Mouse (Mus musculus) olfactory bulb, adult 2 months (tissue): ENCODE results near the gene Med15. TPM values are rescaled to one million over a fixed set of nuclear protein-coding genes. Genes with fewer than 3 reads are reported as not detected.

Experiments used
- H3K27ac ChIP-seq: fragments of 200-500 bp; 2 replicates; pipeline ENCODE4 v1.5.1; 2012; ENCODE audit warnings: low read depth, low read length; ENCODE audit not compliant: insufficient read depth
- H3K4me1 ChIP-seq: fragments of 200-500 bp; 2 replicates; pipeline ENCODE4 v1.6.1; 2012; ENCODE audit warnings: low read length; ENCODE audit not compliant: control insufficient read depth, insufficient read depth
- H3K4me3 ChIP-seq: fragments of 200-500 bp; 2 replicates; pipeline ENCODE4 v1.5.1; 2012; ENCODE audit warnings: mild to moderate bottlenecking, low read depth, low read length, moderate library complexity; ENCODE audit not compliant: insufficient read depth
- CTCF ChIP-seq: fragments of 200-500 bp; IDR thresholded peaks from 2 replicates; pipeline ENCODE4 v1.5.1; 2012; ENCODE audit warnings: low read depth, mild to moderate bottlenecking, low read length, moderate library complexity; ENCODE audit not compliant: insufficient read depth
- POLR2A ChIP-seq: fragments of 200-500 bp; IDR thresholded peaks from 2 replicates; pipeline ENCODE4 v1.6.1; 2012; ENCODE audit warnings: mild to moderate bottlenecking, low read depth, low read length, moderate library complexity; ENCODE audit not compliant: insufficient read depth
- WGBS: fragments of 180-500 bp; shearing (Covaris S2); methylation state at CpG from one replicate; pipeline ENCODE4 v1.1.7; 2018; 5-methylcytosine and 5-hydroxymethylcytosine counted together
- polyA plus RNA-seq: library from polyadenylated mRNA; stranded (reverse); fragments of >200 nt; gene quantifications from 2 replicates; pipeline ENCODE4 v1.2.4, GENCODE M21; 2012; ENCODE audit warnings: low replicate concordance; ENCODE audit not compliant: missing spikeins, insufficient read depth, insufficient read length

Gene Med15
- polyA plus RNA-seq, 1 experiment, result not detected

DNA sequence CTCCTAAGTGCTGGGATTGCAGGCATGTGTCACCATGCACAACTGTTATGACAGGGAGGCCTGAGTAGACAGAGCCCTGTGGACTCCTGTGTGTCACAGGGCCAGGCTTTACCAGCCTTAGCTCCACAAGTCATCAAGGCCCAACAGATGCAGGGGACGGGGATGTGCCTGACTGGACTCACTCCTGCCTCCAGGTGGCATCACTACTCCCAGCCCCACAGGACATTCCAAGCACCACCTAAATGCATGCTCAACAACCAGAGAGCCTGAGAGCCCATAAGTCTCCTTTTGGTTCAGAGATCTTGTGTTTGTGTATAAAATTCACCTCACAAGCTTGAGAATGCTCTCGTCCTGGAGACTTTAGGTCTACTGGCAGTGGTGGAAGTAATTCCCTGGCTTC lies 95.1 kb downstream of the Med15 start:
- no peak overlapping the region for H3K27ac ChIP-seq
- no peak overlapping the region for H3K4me3 ChIP-seq
- TF ChIP-seq CTCF, result no peak
- no peak for TF ChIP-seq POLR2A
- WGBS, result 92% methylated on average over 2 of the region's 2 CpGs
- peaks cover 7% of the 10 kb centered on the region; the same call in 1 of the 2 replicates for H3K4me1 ChIP-seq

DNA sequence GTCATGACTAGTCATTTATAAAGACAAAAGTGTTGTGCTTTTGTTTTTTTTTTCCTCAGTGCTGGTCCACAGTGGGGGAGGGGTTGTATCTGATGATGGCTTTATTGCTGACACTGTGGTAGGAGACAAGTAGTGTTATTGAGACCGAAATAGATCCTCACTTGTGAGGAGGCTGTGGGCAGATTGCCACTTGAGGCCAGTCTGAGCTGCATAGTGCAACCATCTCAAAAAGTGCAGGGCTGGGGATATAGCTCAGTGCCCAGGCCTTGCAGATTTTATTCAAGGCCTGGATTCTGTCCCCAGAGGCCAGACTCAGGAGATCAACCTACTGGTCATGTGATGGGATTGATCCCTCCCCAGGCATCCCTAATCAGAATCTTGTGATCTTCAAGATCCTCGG lies 95.8 kb downstream of the Med15 start:
- Histone ChIP-seq H3K4me1 (peaks cover 12% of the 10 kb centered on the region), H3K27ac (no peak overlapping the region), H3K4me3 (no peak overlapping the region)
- TF ChIP-seq CTCF (no peak), POLR2A (no peak)
- WGBS, result 92% methylated on average over 2 of the region's 2 CpGs

GRCm38 (mm10) chr16:17633481-17634181 lies 99.1 kb downstream of the Med15 start:
- WGBS, result 75% methylated on average over 8 of the region's 8 CpGs
- Histone ChIP-seq H3K4me3 (no peak overlapping the region), H3K4me1 (peaks cover 12% of the 10 kb centered on the region), H3K27ac (no peak overlapping the region)
- no peak for TF ChIP-seq POLR2A

DNA sequence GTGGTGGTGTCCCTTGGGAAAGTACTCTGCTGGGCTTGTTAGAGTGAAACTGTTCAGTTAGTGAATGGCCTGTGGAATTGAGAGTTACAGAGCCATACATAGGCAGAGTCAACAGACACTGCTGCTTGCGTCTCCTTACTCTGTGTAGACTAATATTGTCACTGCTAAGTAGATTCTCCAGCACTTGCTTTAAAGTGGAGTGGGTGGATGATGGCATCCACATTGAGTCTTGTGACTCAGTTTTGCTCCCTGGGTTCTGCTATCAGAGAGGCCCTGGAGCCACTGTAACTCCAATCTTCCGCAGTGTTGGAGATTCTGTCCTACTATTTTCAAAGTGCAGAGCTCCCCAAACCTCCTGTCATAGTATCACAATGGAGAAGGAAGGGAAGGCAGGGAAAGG lies 100.1 kb downstream of the Med15 start:
- no peak overlapping the region for H3K4me3 ChIP-seq
- peaks cover 12% of the 10 kb centered on the region for H3K4me1 ChIP-seq
- WGBS, result 58% methylated on average over 2 of the region's 2 CpGs
- TF ChIP-seq CTCF (no peak), POLR2A (no peak)
- no peak overlapping the region for H3K27ac ChIP-seq

GRCm38 (mm10) chr16:17626269-17626555 lies 106.5 kb downstream of the Med15 start:
- 93% methylated on average over 5 of the region's 5 CpGs for WGBS
- TF ChIP-seq CTCF (no peak), POLR2A (no peak)
- no peak overlapping the region for H3K27ac ChIP-seq
- H3K4me1 ChIP-seq, result no peaks in the 10 kb centered on the region
- no peak overlapping the region for H3K4me3 ChIP-seq

GRCm38 (mm10) chr16:17625488-17626268 lies 107.0 kb downstream of the Med15 start:
- H3K4me3 ChIP-seq, result no peak overlapping the region
- TF ChIP-seq CTCF (no peak), POLR2A (no peak)
- H3K27ac ChIP-seq, result no peak overlapping the region
- 67% methylated on average over 8 of the region's 8 CpGs for WGBS
- no peaks in the 10 kb centered on the region for H3K4me1 ChIP-seq

DNA sequence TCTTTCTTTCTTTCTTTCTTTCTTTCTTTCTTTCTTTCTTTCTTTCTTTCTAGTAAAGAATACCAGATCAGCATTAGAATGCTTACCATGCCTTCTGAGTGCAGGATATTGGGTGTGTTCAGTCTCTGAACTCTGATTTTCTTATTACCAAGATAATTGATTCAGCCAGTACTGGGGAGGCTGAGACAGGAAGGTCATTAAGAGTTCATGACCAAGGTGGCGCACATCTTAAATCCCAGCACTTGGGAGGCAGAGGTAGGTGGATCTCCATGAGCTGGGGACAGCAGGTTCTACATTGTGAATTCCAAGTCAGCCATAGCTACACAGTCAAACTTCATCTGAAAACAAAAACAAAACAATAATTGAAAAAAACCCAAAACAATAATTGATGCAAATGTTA lies 110.8 kb downstream of the Med15 start:
- H3K27ac ChIP-seq, result no peak overlapping the region
- H3K4me3 ChIP-seq, result no peak overlapping the region
- TF ChIP-seq CTCF (no peak), POLR2A (no peak)
- WGBS, result 94% methylated on average over 1 of the region's 1 CpGs
- peaks cover 6% of the 10 kb centered on the region for H3K4me1 ChIP-seq

- peaks cover 6% of the 10 kb centered on the region for H3K4me1 ChIP-seq
- TF ChIP-seq POLR2A, result 0 out of 2 replicates have a peak, but pooled peaks have one; percentile 44
- no peak for TF ChIP-seq CTCF
- H3K27ac ChIP-seq, result no peak within 1 kb of the TSS
- peak within 1 kb of the TSS; percentile 83 for H3K4me3 ChIP-seq
- WGBS, result 2% methylated on average over 60 of the region's 60 CpGs
Observed at GRCm38 (mm10) chr16:17619198-17620105, 113.2 kb downstream of the Med15 start, which contains the start of gene Smpd4. Gene Smpd4, plus strand, starts transcription at chr16:17619354.
